Mouse (Mus musculus) liver, adult 2 months (tissue): Measurements from ENCODE around the gene Pitpnm1.

Source experiments
- CTCF ChIP-seq: fragments of 200-500 bp; IDR thresholded peaks from 2 replicates; pipeline ENCODE4 v1.5.1; 2011; ENCODE audit warnings: low read depth, low read length, control low read depth
- POLR2A ChIP-seq: fragments of 200-500 bp; IDR thresholded peaks from 2 replicates; pipeline ENCODE4 v1.6.1; 2011; ENCODE audit warnings: low read length, control low read depth; ENCODE audit not compliant: insufficient read depth; ENCODE audit errors: extremely low read depth

GRCm38 (mm10) chr19:4052516-4053030 lies 47.2 kb upstream of the Pitpnm1 start:
- no peak for TF ChIP-seq CTCF
- no peak for TF ChIP-seq POLR2A
